Mouse (Mus musculus): Measurements from ENCODE around the gene Lrrc43.

Gene Lrrc43

GRCm38 (mm10) chr5:123520666-123521065 is 31.6 kb downstream of the Lrrc43 start:
- DNase-seq (ENCODE audit: low read depth, low spot score), result no peak

GRCm38 (mm10) chr5:123521621-123522020 is 32.5 kb downstream of the Lrrc43 start:
- no peak for DNase-seq (ENCODE audit: low read depth, low spot score)

DNA sequence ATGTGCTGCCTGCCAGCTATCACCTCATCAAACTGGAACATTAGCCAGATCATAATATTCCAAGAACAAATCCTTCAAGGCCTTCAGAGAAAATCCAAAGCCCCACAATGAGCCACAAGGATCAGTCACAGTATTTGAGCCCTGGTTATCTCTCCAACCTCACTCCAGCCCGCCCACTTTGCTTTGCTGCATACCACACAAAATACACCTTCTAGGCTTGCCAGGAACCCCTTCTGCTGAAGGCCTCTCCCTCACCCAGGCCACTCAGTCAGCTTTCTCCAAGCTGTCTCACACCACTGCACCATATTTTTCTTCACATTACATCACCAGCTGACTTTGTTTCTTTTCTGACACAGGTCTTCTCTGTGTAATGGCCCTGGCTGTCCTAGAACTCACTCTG is 33.1 kb downstream of the Lrrc43 start:
- no peak for DNase-seq (ENCODE audit: low read depth, low spot score)

DNA sequence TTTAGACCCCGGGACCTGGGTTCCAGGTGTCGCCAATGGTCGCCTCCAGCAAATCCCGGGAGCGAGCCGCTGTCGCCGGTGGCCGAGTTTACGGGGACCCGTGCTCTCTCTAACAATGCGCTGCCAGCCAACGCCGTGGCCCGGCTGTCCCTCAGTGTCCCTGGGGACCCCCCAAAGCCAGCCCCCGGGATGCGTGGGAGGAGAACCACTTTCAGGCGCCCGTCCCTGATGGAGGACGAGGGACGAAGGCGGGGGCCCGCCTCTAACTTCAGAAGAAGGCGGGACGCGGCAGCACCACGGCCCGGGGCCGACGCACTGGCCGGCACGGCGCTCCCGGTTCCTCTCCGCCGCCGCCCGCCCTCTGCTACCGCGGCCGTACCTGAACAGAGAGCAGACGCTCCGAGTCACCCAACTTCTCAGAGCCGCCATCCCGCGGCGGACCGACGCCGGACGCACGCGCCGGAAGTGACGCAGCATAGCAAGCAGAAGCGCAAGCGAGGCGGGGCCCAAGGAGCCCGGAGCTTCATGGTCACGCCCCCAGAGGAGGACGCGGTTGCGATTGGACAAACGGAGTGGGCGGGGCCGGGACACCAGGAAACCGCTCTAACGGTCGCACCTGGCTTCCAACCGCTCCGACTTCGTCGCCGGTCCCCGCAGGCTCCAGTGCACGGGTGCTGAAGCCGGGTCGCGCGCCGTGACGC is 34.7 kb downstream of the Lrrc43 start, which contains the start of gene Diablo:
Diablo (minus strand) TSS at position 485 of the 701 bp plus-strand sequence.
- DNase-seq (ENCODE audit: low read depth, low spot score), result peak; percentile 98

DNA sequence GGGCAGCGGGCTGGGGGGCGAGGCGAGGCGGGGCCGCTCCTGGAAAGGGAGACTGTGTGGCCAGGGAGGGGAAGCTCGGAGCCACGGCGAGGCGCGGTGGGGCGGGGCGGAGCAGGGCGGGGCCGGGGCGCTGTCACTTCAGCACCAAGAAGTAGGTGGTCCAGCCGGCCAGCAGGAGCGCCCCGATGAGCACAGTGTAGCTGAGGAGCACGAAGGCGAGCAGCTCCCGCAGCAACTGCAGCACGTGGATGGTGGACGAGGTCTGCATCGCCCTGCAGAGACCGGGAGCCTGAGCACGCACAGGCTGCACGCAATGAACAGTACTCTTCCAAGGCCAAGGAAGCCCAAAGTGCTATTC is 35.3 kb downstream of the Lrrc43 start:
- DNase-seq (ENCODE audit: low read depth, low spot score), result no peak

- DNase-seq (ENCODE audit: low read depth, low spot score), result peak; percentile 34
Observed at GRCm38 (mm10) chr5:123525281-123525680, 36.2 kb downstream of the Lrrc43 start, which contains the start of gene Gm49027. Gm49027 (minus strand) TSS chr5:123525488.

DNA sequence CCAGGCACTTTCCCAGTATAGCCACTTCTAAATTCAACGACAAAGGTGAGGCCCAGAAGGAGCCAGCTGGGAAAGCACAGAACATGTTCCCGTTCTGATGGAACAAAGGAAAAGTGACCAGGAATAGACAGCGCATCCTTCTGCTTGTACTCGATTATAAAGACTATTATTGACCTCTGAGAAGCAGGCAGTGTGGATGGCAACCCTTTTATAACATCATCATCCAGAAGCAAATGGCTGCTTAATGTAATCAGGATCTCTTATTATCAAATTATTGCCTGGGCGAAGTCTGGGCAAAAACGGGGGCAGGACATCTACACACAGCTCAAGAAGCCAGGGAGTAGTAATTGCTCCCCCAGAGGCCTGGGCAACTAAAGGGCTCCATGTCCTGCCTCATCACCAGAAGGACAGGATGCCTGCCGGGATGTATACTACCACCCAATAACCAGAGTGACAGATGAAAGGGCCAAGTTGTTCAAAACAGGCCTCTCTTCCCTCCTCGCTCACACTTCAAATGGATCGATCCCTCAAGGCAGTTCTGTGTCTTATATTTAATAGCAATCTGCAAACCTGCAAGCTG is 36.9 kb downstream of the Lrrc43 start:
- no peak for DNase-seq (ENCODE audit: low read depth, low spot score)

DNA sequence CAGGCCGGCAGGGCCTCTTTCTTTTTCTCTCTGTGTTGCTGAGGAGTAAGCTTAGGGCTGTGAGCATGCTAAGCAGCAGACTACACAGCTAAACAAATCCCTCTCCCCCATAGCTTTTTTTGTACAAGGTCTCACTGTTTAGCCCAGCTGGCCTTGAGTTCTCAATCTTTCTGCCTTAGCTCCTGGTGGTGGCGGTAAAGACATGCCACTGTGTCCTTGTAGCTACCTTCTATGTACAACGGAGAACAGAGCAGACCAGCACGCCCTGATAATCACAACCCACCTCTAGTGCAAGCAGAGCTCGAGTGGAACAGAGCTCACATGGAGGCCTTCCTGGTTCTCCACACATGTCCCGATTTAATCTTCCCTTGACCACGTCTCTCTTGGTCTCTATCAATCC is 39.5 kb downstream of the Lrrc43 start:
- DNase-seq (ENCODE audit: low read depth, low spot score), result no peak

DNA sequence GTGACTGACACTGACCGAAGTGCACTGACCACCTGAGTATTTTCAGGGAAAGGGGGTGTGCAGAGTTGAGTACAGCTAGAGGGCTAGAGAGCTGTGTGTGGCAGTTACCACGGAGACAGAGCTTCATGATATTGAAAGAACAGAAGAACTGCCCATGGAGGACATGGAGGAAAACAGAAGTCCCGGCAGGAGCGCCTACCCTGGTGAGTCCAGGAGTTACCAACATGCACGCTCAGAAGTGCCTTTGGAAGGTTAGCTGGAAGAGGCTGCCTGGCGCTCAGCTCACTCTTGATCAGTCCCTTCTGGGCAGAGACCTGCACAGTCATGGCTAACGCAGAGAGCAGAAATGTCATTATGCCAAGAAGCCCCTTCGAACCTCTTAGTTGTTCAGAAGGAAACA is 41.0 kb downstream of the Lrrc43 start:
- no peak for DNase-seq (ENCODE audit: low read depth, low spot score)

- no peak for DNase-seq (ENCODE audit: low read depth, low spot score)
Observed at GRCm38 (mm10) chr5:123533801-123534200, 44.7 kb downstream of the Lrrc43 start.

DNA sequence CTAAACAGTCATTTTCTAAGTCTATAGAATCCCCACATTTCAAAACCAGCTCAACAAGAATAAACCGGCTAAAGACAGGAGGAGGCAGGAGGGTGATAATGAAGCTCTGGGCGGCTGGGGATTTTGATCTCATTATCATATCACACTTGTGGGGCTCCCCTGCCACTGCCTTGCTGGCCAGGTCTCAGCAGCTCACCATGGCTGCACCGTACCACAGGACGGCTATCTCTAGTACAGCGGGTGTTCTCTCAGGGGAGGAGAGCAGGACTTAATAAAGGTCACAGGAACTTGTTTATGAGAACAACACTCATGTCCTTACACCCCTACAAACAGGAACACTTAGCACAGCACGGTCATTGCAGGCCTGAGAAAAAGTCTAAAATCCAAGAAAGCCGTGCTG is 66.6 kb downstream of the Lrrc43 start:
- DNase-seq (ENCODE audit: low read depth, low spot score), result no peak

DNA sequence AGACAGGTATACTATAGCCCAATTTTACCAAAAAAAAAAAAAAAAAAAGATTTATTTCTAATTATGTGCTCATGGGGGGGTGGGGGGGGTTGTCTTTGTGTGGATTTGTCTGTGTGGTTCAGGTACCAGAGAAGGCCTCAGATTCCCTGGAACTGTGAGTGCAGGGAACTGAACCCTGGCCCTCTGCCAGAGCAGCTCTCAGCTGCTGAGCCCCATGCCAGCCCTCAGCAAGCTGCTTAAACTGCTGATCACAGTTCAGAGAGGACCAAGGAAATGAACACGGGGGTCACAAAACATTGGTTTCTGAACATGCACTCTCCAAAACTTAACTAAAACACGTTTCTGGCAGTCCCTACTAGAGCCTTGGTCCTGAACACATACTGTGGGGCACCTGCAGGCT is 67.3 kb downstream of the Lrrc43 start:
- no peak for DNase-seq (ENCODE audit: low read depth, low spot score)

All from ES-CJ7 (cell line).